Mouse (Mus musculus) adrenal gland, adult 18-20 months (tissue): ENCODE data around the gene Gm1140. TPM values are rescaled to one million over a fixed set of nuclear protein-coding genes. Genes with fewer than 3 reads are reported as not detected.
"Not testable (repeated sequence)": the region's sequence is repeated elsewhere in the genome, so short reads cannot be mapped to it uniquely, and the experiment has no call there.

Experiments
- DNase-seq, 2 experiments: peaks; one replicate each; pipeline ENCODE4 v3.0.0; 2021 to 2022; ENCODE audit warnings: low spot score in 2 of 2
- long read RNA-seq, 2 experiments: library from polyadenylated mRNA; stranded (forward); transcript quantifications; one replicate each; pipeline ENCODE4 v2.0.0; 2021
- total RNA-seq, 2 experiments: library from RNA; stranded (reverse); gene quantifications; 1 replicate in 1 of 2; 2 replicates in 1 of 2; pipeline ENCODE4 v1.2.3; 2021

Gm1140 gene
- total RNA-seq: not detected
- long read RNA-seq, experiment 1: 0 reads
- long read RNA-seq, experiment 2: 0 reads

DNA sequence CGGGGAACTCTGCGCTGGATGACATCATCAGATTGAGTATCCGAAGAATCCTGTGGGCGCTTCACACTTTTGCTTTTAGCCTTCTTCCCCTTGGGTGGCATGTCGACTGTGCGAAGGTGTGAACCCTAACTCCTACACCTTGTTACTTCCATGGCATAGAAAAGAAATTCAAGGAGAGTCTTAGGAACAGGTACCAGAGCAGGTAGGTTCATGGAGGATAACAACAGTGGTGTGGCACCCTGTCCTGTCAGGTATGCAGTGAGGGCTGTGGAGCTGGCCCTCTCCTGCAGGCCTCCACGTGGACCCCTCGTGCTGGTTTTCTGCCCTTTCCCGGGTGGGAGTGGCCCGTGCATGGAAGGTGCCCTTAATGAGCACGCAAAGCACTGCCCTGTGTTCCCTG lies at the start of gene Gm1140:
Gene Gm1140 (minus strand): TSS at position 101 of the 400 bp plus-strand sequence.
- not testable (repeated sequence) for DNase-seq

- DNase-seq: not testable (repeated sequence)
Measured at GRCm38 (mm10) chrX:67695398-67695797, 2.0 kb upstream of the Gm1140 start, which contains the start of gene Gm14692. Gm14692 (plus strand) TSS chrX:67695698.

Other genes with a start within 250 kb of the Gm1140 start
- gene Gm14692, start 2.1 kb upstream of the Gm1140 start, total RNA-seq: not detected
- gene 4933436I01Rik, start 227.9 kb upstream of the Gm1140 start, total RNA-seq: not detected